Mouse (Mus musculus) spleen, adult 18-20 months (tissue): Measurements from ENCODE around the gene Olfr1160.
"Not testable (repeated sequence)": the region's sequence is repeated elsewhere in the genome, so short reads cannot be mapped to it uniquely, and the experiment has no call there.

Source experiments
- DNase-seq, 2 experiments: peaks; one replicate each; pipeline ENCODE4 v3.0.0; 2022; ENCODE audit warnings: mixed read lengths in 2 of 2

Olfr1160 gene

DNA sequence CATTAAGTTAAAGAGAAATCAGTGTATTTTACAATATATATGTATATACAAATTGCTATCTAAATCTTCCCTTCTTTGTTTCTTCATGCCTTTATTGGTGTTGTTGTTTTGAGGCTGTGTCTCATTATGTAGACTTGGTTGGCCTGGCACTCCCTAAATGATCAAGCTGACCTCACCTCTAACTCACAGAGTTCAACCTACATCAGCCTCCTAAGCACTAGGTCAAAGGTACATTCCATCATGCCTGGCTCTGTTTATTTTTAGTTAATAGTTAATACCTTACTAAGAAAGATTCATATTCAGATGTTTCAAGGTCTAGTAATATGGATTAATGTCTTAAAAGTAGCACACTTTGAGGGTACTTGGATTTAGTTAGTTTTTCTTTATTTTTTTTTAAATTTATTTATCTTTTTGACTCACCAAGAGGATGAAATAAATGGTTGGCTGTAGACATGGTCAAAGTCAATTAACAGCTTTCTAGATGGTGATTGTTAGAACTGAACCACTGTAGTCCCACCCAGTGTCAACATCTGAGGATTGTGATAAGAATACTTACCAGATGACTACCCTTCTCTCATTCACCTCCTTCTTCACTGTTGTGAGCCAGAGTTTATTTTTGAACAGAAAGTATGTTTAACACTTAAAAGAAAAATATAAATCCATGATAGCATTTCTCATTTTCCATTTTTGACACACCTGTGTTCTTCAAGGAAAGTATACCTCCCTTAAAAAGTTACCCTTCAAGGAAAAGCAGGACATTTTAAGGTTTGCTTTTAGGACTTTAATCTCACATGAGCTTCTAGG is at the start of gene Olfr1160:
Olfr1160 (minus strand) TSS at position 754 of the 804 bp plus-strand sequence.
- DNase-seq, result no peak

DNA sequence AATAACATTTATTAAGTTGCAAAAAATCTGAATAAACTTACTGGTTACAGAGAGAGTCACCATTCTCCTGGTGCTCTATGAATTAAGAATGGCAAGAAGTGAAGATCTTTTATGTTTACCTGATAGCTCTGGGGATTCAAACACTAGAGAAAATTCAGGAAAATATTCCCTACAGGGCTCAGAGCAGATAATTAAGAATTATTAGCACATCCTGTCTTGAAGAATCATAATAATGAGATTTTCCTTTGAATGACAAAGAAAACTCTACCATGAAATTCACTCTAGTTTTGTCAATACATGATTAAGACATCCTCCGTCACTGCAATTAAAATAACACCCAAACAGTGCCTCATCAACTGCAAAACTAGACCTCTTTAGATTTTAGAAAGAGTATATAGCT is 43.0 kb upstream of the Olfr1160 start, which contains the start of gene Olfr1162:
Olfr1162 (minus strand) TSS at position 101 of the 400 bp plus-strand sequence.
- DNase-seq, result no peak

DNA sequence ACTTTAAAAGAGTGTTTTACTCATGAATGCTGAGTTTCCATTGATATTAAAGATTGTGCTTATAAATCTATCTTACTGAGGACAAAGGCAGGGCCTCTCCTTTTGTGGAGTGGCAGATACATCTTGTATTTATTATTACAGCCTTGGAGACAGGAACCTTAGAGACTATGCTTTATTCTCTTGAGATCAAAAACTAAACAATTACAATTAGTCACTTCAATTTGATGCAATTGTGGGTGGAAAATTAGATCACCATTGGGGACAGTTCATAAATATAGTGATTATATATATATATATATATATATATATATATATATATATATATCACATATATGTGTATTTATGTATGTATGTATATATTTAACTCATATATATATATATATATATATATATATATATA is 29.5 kb upstream of the Olfr1160 start, which contains the start of gene Olfr73:
Olfr73 (minus strand) TSS at position 101 of the 400 bp plus-strand sequence.
- DNase-seq, result no peak

DNA sequence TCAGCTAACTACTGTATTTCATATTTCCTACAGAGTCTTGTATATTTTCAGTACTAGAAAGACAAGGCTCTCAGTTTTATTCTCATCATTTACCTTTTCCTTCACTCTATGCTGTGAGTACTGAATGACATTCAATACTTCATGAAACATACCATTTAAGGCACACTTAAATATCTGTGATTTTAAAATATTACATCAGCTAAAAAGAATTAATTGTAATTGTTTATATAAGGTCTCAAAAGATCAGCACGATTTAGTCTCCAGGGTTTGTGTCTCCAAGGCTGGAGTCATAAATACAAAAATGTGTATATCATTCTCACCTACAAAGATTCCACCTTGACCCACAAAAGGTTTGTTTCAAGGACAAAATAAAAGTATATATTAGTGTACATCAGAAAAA is 14.4 kb upstream of the Olfr1160 start, which contains the start of gene Olfr1161:
Olfr1161 (plus strand) TSS at position 301 of the 400 bp plus-strand sequence.
- not testable (repeated sequence) for DNase-seq

DNA sequence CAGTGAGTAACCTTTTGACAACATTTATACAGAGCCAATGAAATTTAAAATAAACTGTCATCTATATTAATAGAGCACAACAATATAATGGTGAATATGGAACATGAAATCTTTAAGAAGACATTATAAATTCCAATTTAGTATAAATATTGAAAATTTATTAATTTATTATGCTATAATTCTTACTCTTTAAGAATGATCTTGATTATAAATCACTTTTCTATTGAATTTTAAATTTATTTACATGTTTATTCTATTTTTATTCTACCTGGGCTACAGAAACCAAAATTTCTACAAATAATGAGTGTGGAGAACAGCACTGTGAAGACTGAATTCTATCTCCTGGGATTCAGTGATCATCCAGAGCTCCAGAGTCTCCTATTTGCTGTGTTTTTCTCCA is 18.3 kb downstream of the Olfr1160 start, which contains the start of gene Olfr1158:
Olfr1158 (plus strand) TSS at position 301 of the 400 bp plus-strand sequence.
- no peak for DNase-seq

DNA sequence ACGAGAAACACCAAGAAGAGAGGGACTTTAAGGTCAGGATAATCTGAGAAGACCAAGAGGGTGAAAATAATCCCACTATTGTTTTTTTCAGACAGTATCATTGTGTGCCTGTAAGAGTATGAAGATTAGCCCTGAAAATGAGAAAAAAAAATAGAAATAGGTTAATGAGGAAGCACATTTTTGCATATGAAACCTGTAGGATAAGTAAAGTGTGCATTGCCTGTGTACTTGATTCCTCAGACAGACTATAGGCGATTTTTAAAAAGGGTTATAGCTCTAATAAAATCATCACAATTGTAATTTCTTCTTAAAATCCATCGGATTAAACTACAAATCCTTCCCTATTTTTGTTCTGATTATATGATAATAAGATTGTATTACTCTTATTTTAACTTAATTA is 33.5 kb downstream of the Olfr1160 start, which contains the start of gene Olfr74:
Olfr74 (minus strand) TSS at position 101 of the 400 bp plus-strand sequence.
- DNase-seq, result no peak

DNA sequence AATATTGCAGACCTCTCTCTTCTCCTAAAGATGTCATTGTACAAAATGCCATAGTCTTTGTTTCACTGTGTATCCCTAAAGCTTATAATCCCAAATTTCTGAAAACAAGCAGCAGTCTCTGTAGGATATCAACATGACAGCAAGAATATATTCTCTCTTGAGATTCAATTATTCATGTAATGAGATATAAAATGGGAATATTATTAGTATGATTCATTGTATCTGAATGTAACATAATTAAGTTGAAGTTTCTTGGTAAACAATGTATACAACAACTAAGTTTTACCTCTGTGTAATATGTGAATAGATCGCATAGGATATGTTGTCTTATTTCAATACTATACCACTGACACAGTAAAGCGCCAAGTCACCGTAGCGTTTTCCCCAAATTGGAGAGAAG is 39.9 kb downstream of the Olfr1160 start, which contains the start of gene Olfr1157:
Olfr1157 (minus strand) TSS at position 101 of the 400 bp plus-strand sequence.
- no peak for DNase-seq

DNA sequence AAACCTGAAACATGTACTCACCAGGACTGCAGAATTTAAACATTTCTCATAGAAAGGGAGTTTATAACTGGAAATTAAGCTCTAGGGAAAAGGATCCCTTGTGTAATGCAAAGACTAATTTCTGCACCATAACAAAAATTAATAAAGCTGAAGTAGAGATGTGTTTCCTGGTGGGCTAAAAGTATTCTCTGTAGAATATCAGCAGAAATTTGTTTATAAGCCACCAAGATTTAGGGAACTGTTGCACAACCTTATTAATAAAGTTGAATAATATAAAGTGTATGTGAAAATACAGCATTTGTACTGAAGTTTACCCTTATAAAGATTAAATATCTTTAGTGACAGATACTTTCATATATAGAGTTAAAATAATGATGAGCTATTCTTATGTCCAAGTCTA is 55.1 kb downstream of the Olfr1160 start, which contains the start of gene Olfr1156:
Olfr1156 (minus strand) TSS at position 101 of the 400 bp plus-strand sequence.
- DNase-seq, result no peak
